Mouse (Mus musculus) liver, embryonic 11.5 days (tissue): ENCODE measurements around the gene Unc5cl. TPM values are rescaled to one million over a fixed set of nuclear protein-coding genes. Genes with fewer than 3 reads are reported as not detected.
A peak's percentile ranks its signal among the peaks of the same experiment; 100 is the strongest.

Source experiments
- ATAC-seq: fragments of 200-750 bp; cut with Nextera tagmentation; replicated peaks from 2 replicates; pipeline ENCODE4 v1.8.0; 2017; ENCODE audit warnings: moderate number of reproducible peaks, mild to moderate bottlenecking, moderate TSS enrichment, moderate library complexity; ENCODE audit not compliant: low FRiP score
- DNase-seq: peaks from one replicate; pipeline ENCODE4 v3.0.0-alpha.2; 2017; ENCODE audit warnings: low spot score
- H3K27ac ChIP-seq: fragments of 300-500 bp; sonication (generic); 2 replicates; pipeline ENCODE4 v1.5.1; 2014; ENCODE audit warnings: mild to moderate bottlenecking, low read depth, low read length, control low read depth
- H3K27me3 ChIP-seq: fragments of 300-500 bp; sonication (generic); replicated peaks from 2 replicates; pipeline ENCODE4 v1.6.1; 2014; ENCODE audit warnings: low read length, mixed read lengths; ENCODE audit not compliant: control insufficient read depth, insufficient read depth
- H3K36me3 ChIP-seq: fragments of 300-500 bp; sonication (generic); 2 replicates; pipeline ENCODE4 v1.6.1; 2014; ENCODE audit warnings: mild to moderate bottlenecking, low read length, moderate library complexity, mixed read lengths; ENCODE audit not compliant: control insufficient read depth, insufficient read depth
- H3K4me1 ChIP-seq: fragments of 300-500 bp; sonication (generic); replicated peaks from 2 replicates; pipeline ENCODE4 v1.6.1; 2014; ENCODE audit warnings: low read length, mixed read lengths; ENCODE audit not compliant: control insufficient read depth, insufficient read depth
- H3K4me2 ChIP-seq: fragments of 300-500 bp; sonication (generic); 2 replicates; pipeline ENCODE4 v1.6.1; 2014; ENCODE audit warnings: mild to moderate bottlenecking, control low read depth, moderate library complexity
- H3K4me3 ChIP-seq: fragments of 300-500 bp; sonication (generic); 2 replicates; pipeline ENCODE4 v1.5.1; 2014; ENCODE audit warnings: low read depth, low read length, control low read depth
- H3K9ac ChIP-seq: fragments of 300-500 bp; sonication (generic); 2 replicates; pipeline ENCODE4 v1.6.1; 2014; ENCODE audit warnings: low read depth, low read length, control low read depth
- H3K9me3 ChIP-seq: fragments of 300-500 bp; sonication (generic); 2 replicates; pipeline ENCODE4 v1.6.1; 2016; ENCODE audit warnings: low read length, inconsistent platforms, mixed read lengths; ENCODE audit not compliant: control insufficient read depth
- WGBS: fragments of 180-500 bp; shearing (Covaris S2); extraction: QIAGEN DNeasy Blood & Tissue Kit; methylation state at CpG from one replicate; pipeline ENCODE4 v1.1.7; 2014; 5-methylcytosine and 5-hydroxymethylcytosine counted together
- polyA plus RNA-seq: library from polyadenylated mRNA; unstranded; fragments of >200 nt; fragmentation: Nextera tagmentation; extraction: Ambion mirVana; gene quantifications from 2 replicates; pipeline ENCODE4 v1.2.1, GENCODE M21; 2014

Gene Unc5cl
- polyA plus RNA-seq, 1 experiment from 2014 or later: 1.0 TPM

GRCm38 (mm10) chr17:48533844-48534705 lies 79.4 kb downstream of the Unc5cl start:
- H3K9ac ChIP-seq: no peak overlapping the region
- ATAC-seq: no peak; the same call in 1 of the 2 replicates
- H3K27me3 ChIP-seq: no peaks in the 10 kb centered on the region
- no peaks in the 10 kb centered on the region for H3K4me1 ChIP-seq
- no peaks in the 10 kb centered on the region for H3K9me3 ChIP-seq
- no peak for DNase-seq
- WGBS: 26% methylated on average over 14 of the region's 14 CpGs
- H3K4me3 ChIP-seq: no peak overlapping the region
- no peak overlapping the region for H3K4me2 ChIP-seq
- no peak overlapping the region for H3K27ac ChIP-seq
- H3K36me3 ChIP-seq: no peaks in the 10 kb centered on the region

- no peaks in the 10 kb centered on the region for H3K36me3 ChIP-seq
- no peak for ATAC-seq
- no peak for DNase-seq
- no peak overlapping the region for H3K27ac ChIP-seq
- WGBS: 74% methylated on average over 5 of the region's 5 CpGs
- no peak overlapping the region for H3K4me2 ChIP-seq
- H3K9me3 ChIP-seq: no peaks in the 10 kb centered on the region
- H3K9ac ChIP-seq: no peak overlapping the region
- H3K4me3 ChIP-seq: no peak overlapping the region
- H3K4me1 ChIP-seq: no peaks in the 10 kb centered on the region
- H3K27me3 ChIP-seq: no peaks in the 10 kb centered on the region
These were observed 83.6 kb downstream of the Unc5cl start for GRCm38 (mm10) chr17:48538328-48538727.

GRCm38 (mm10) chr17:48539326-48539725 lies 84.6 kb downstream of the Unc5cl start:
- Histone ChIP-seq H3K4me3 (no peak overlapping the region), H3K27ac (no peak overlapping the region), H3K4me1 (no peaks in the 10 kb centered on the region), H3K9me3 (no peaks in the 10 kb centered on the region), H3K9ac (no peak overlapping the region), H3K36me3 (no peaks in the 10 kb centered on the region), H3K4me2 (no peak overlapping the region), H3K27me3 (no peaks in the 10 kb centered on the region)
- 87% methylated on average over 17 of the region's 17 CpGs for WGBS
- ATAC-seq: no peak
- no peak for DNase-seq

GRCm38 (mm10) chr17:48542733-48543132 lies 88.0 kb downstream of the Unc5cl start:
- Histone ChIP-seq H3K9ac (no peak overlapping the region), H3K4me2 (no peak overlapping the region), H3K36me3 (no peaks in the 10 kb centered on the region), H3K27ac (no peak overlapping the region), H3K4me1 (no peaks in the 10 kb centered on the region), H3K4me3 (no peak overlapping the region), H3K27me3 (no peaks in the 10 kb centered on the region), H3K9me3 (no peaks in the 10 kb centered on the region)
- no peak for DNase-seq
- WGBS: 74% methylated on average over 11 of the region's 11 CpGs
- ATAC-seq: no peak

- no peaks in the 10 kb centered on the region for H3K36me3 ChIP-seq
- H3K9me3 ChIP-seq: no peaks in the 10 kb centered on the region
- no peak overlapping the region for H3K9ac ChIP-seq
- no peak overlapping the region for H3K4me3 ChIP-seq
- ATAC-seq (no peak), DNase-seq (no peak)
- H3K4me2 ChIP-seq: no peak overlapping the region
- no peak overlapping the region for H3K27ac ChIP-seq
- WGBS: 66% methylated on average over 14 of the region's 15 CpGs
- H3K27me3 ChIP-seq: no peaks in the 10 kb centered on the region
- no peaks in the 10 kb centered on the region for H3K4me1 ChIP-seq
These were observed 88.6 kb downstream of the Unc5cl start for GRCm38 (mm10) chr17:48543301-48543765.

- ATAC-seq (0 out of 2 replicates have a peak, but pooled peaks have one; percentile 39), DNase-seq (no peak)
- Histone ChIP-seq H3K27ac (no peak overlapping the region), H3K36me3 (no peaks in the 10 kb centered on the region), H3K4me2 (no peak overlapping the region), H3K27me3 (no peaks in the 10 kb centered on the region), H3K9me3 (no peaks in the 10 kb centered on the region), H3K4me3 (no peak overlapping the region), H3K4me1 (no peaks in the 10 kb centered on the region), H3K9ac (no peak overlapping the region)
- 44% methylated on average over 9 of the region's 9 CpGs for WGBS
These were observed 90.0 kb downstream of the Unc5cl start for GRCm38 (mm10) chr17:48544722-48545121.

- Histone ChIP-seq H3K36me3 (no peaks in the 10 kb centered on the region), H3K4me2 (no peak overlapping the region), H3K4me1 (no peaks in the 10 kb centered on the region), H3K27ac (no peak overlapping the region), H3K27me3 (no peaks in the 10 kb centered on the region), H3K9me3 (no peaks in the 10 kb centered on the region), H3K9ac (no peak overlapping the region), H3K4me3 (no peak overlapping the region)
- WGBS: 63% methylated on average over 28 of the region's 28 CpGs
- DNase-seq (no peak), ATAC-seq (no peak)
These were observed 90.7 kb downstream of the Unc5cl start for GRCm38 (mm10) chr17:48545223-48545943.

- no peak overlapping the region for H3K9ac ChIP-seq
- WGBS: 89% methylated on average over 11 of the region's 11 CpGs
- H3K4me3 ChIP-seq: no peak overlapping the region
- ATAC-seq (no peak), DNase-seq (no peak)
- no peaks in the 10 kb centered on the region for H3K9me3 ChIP-seq
- H3K4me2 ChIP-seq: no peak overlapping the region
- no peaks in the 10 kb centered on the region for H3K4me1 ChIP-seq
- no peak overlapping the region for H3K27ac ChIP-seq
- no peaks in the 10 kb centered on the region for H3K27me3 ChIP-seq
- no peaks in the 10 kb centered on the region for H3K36me3 ChIP-seq
These were observed 91.3 kb downstream of the Unc5cl start for GRCm38 (mm10) chr17:48546036-48546435.
